Mouse (Mus musculus) lung, embryonic 14.5 days (tissue): ENCODE data around the gene Srl. TPM values are rescaled to one million over a fixed set of nuclear protein-coding genes. Genes with fewer than 3 reads are reported as not detected.

ENCODE experiments used
- ATAC-seq: fragments of 200-750 bp; cut with Nextera tagmentation; 2 replicates; pipeline ENCODE4 v1.8.0; 2017; ENCODE audit warnings: mild to moderate bottlenecking, moderate TSS enrichment, moderate library complexity; ENCODE audit not compliant: insufficient read depth
- DNase-seq: peaks from one replicate; pipeline ENCODE4 v3.0.0-alpha.2; 2015
- H3K27ac ChIP-seq: fragments of 300-500 bp; sonication (generic); 2 replicates; pipeline ENCODE4 v1.5.1; 2014; ENCODE audit warnings: low read depth, mild to moderate bottlenecking, moderate library complexity
- H3K27me3 ChIP-seq: fragments of 300-500 bp; sonication (generic); 2 replicates; pipeline ENCODE4 v1.6.1; 2014; ENCODE audit warnings: low read length, control low read depth; ENCODE audit not compliant: insufficient read depth
- H3K36me3 ChIP-seq: fragments of 300-500 bp; sonication (generic); 2 replicates; pipeline ENCODE4 v1.6.1; 2014; ENCODE audit warnings: control low read depth; ENCODE audit not compliant: insufficient read depth
- H3K4me1 ChIP-seq: fragments of 300-500 bp; sonication (generic); 2 replicates; pipeline ENCODE4 v1.6.1; 2014; ENCODE audit warnings: antibody characterized with exemption, control low read depth; ENCODE audit not compliant: insufficient read depth
- H3K4me2 ChIP-seq: fragments of 300-500 bp; sonication (generic); 2 replicates; pipeline ENCODE4 v1.6.1; 2014; ENCODE audit warnings: mild to moderate bottlenecking
- H3K4me3 ChIP-seq: fragments of 300-500 bp; sonication (generic); 2 replicates; pipeline ENCODE4 v1.5.1; 2014; ENCODE audit warnings: low read depth, low read length
- H3K9ac ChIP-seq: fragments of 300-500 bp; sonication (generic); 2 replicates; pipeline ENCODE4 v1.6.1; 2014
- H3K9me3 ChIP-seq: fragments of 300-500 bp; sonication (generic); 2 replicates; pipeline ENCODE4 v1.6.1; 2016; ENCODE audit warnings: low read depth, low read length, control low read depth
- CTCF ChIP-seq: IDR thresholded peaks from 2 replicates; pipeline ENCODE4 v1.5.1; 2016; ENCODE audit warnings: antibody characterized with exemption, low read depth
- WGBS: fragments of 180-500 bp; shearing (Covaris S2); extraction: QIAGEN DNeasy Blood & Tissue Kit; methylation state at CpG from one replicate; pipeline ENCODE4 v1.1.7; 2014; 5-methylcytosine and 5-hydroxymethylcytosine counted together
- polyA plus RNA-seq: library from polyadenylated mRNA; unstranded; fragments of >200 nt; fragmentation: Nextera tagmentation; extraction: Ambion mirVana; gene quantifications from 2 replicates; pipeline ENCODE4 v1.2.1, GENCODE M21; 2014

Gene Srl
- polyA plus RNA-seq, 1 experiment from 2014 or later: 20.7 TPM

DNA sequence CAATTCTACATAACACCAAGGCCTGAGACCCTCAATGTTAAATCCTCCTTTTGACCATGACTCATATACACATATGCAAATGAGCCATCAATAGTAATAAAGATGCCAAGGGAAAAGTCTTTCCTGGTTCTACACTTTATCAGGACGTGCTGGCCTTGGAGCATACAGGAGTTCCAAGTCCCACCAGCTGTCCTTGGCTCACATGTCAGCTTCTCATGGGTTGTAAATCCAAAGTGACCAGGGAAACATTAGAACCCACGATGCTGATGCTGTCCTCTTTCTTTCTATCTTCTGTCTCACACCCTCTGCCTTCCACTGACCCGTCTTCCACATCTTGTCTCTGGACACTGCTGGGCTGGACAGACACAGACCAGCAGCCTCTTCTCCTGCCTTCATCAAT, 39.9 kb downstream of the Srl start:
- DNase-seq (no peak), ATAC-seq (no peak)
- H3K9me3 ChIP-seq: no peaks in the 10 kb centered on the region
- H3K27ac ChIP-seq: no peak overlapping the region
- H3K4me3 ChIP-seq: no peak overlapping the region
- no peaks in the 10 kb centered on the region for H3K27me3 ChIP-seq
- no peaks in the 10 kb centered on the region for H3K4me1 ChIP-seq
- no peak overlapping the region for H3K4me2 ChIP-seq
- no peak overlapping the region for H3K9ac ChIP-seq
- no peak for TF ChIP-seq CTCF
- H3K36me3 ChIP-seq: no peaks in the 10 kb centered on the region
- WGBS: 74% methylated on average over 3 of the region's 3 CpGs

GRCm38 (mm10) chr16:4500598-4501385, 40.8 kb downstream of the Srl start:
- H3K36me3 ChIP-seq: no peaks in the 10 kb centered on the region
- H3K27ac ChIP-seq: no peak overlapping the region
- H3K9me3 ChIP-seq: no peaks in the 10 kb centered on the region
- DNase-seq (no peak), ATAC-seq (no peak)
- WGBS: 75% methylated on average over 8 of the region's 8 CpGs
- no peak overlapping the region for H3K4me2 ChIP-seq
- H3K9ac ChIP-seq: no peak overlapping the region
- H3K4me3 ChIP-seq: no peak overlapping the region
- no peak for TF ChIP-seq CTCF
- H3K4me1 ChIP-seq: no peaks in the 10 kb centered on the region
- no peaks in the 10 kb centered on the region for H3K27me3 ChIP-seq

- Histone ChIP-seq H3K4me1 (no peaks in the 10 kb centered on the region), H3K27me3 (no peaks in the 10 kb centered on the region), H3K4me2 (no peak overlapping the region), H3K27ac (no peak overlapping the region), H3K4me3 (no peak overlapping the region), H3K36me3 (no peaks in the 10 kb centered on the region), H3K9me3 (no peaks in the 10 kb centered on the region), H3K9ac (no peak overlapping the region)
- WGBS: 58% methylated on average over 8 of the region's 8 CpGs
- no peak for TF ChIP-seq CTCF
- ATAC-seq (no peak), DNase-seq (no peak)
These were observed 43.6 kb downstream of the Srl start for GRCm38 (mm10) chr16:4497762-4498607.

- Histone ChIP-seq H3K27me3 (no peaks in the 10 kb centered on the region), H3K4me1 (no peaks in the 10 kb centered on the region), H3K9me3 (no peaks in the 10 kb centered on the region), H3K27ac (no peak overlapping the region), H3K9ac (no peak overlapping the region), H3K36me3 (peaks cover 4% of the 10 kb centered on the region; the same call in 1 of the 2 replicates), H3K4me3 (no peak overlapping the region), H3K4me2 (no peak overlapping the region)
- DNase-seq (no peak), ATAC-seq (no peak)
- 73% methylated on average over 3 of the region's 3 CpGs for WGBS
- no peak for TF ChIP-seq CTCF
These were observed 45.1 kb downstream of the Srl start for GRCm38 (mm10) chr16:4496470-4496869.

DNA sequence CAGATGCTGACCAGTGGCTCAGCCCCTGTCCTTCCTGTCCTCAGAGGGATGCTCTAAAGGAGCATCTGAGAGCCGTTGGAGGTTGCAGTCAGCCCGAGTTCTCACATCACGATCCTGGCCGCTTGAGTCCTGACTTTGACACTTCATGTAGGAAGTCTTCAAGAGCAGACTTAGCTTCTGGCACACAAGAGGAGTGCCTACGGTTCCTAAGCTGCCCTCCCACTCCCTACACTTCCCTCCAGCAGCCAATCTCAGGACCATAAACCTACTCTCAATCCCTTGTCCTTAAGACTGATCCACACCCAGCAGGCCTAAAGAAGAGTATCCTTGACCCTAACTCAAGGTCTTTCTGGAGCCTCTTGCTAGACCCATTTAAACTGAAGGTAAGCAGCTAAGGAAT, 45.8 kb downstream of the Srl start:
- H3K4me2 ChIP-seq: no peak overlapping the region
- WGBS: 75% methylated on average over 5 of the region's 5 CpGs

DNA sequence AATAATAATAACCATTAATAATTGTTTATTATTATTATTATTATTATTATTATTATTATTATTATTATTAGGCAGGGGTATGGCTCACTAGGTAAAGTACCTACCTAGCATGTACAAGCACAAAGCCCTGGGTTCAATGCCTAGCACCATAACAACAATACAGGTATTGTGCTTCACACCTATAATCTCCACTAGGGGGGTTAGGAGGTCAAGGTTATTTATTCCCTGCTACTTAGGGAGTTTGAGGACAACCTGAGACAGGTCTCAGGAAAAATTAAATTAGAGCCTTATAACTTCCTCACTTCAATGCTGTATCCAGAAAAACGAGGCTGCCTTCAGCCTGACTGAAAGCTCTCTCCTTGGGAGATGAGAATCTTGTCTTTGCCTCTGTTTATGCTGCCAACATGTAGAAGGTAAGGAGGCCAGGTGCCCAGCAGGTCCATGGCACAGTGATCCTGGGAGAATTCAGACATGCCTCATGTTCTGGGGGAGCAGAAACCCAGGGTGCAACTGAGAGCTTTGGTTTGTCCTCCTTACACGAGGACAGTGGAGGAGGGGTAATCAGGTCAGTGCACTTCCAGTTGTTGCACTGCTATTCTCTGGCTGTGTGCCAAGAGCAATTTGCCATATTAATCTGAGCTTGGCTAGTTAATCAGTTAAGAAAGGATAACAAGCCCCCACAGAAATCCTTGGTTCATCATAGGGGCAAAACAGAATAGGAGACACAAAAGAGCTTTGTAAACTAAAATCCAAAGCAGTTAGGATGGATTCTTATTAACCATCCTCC, 48.6 kb downstream of the Srl start:
- ATAC-seq (no peak), DNase-seq (no peak)
- no peak overlapping the region for H3K4me2 ChIP-seq
- H3K27ac ChIP-seq: no peak overlapping the region
- H3K36me3 ChIP-seq: peaks cover 4% of the 10 kb centered on the region; the same call in 1 of the 2 replicates
- no peak overlapping the region for H3K9ac ChIP-seq
- TF ChIP-seq CTCF: no peak
- H3K4me1 ChIP-seq: no peaks in the 10 kb centered on the region
- H3K9me3 ChIP-seq: no peaks in the 10 kb centered on the region
- 40% methylated on average over 2 of the region's 2 CpGs for WGBS
- H3K4me3 ChIP-seq: no peak overlapping the region
- H3K27me3 ChIP-seq: no peaks in the 10 kb centered on the region

More for the DNA sequence above, 45.8 kb downstream of the Srl start:
- Histone ChIP-seq H3K4me3 (no peak overlapping the region), H3K9me3 (no peaks in the 10 kb centered on the region), H3K27me3 (no peaks in the 10 kb centered on the region), H3K4me1 (no peaks in the 10 kb centered on the region), H3K9ac (no peak overlapping the region), H3K27ac (no peak overlapping the region), H3K36me3 (peaks cover 4% of the 10 kb centered on the region; the same call in 1 of the 2 replicates)
- ATAC-seq: no peak
- DNase-seq: no peak
- TF ChIP-seq CTCF: no peak
